Mouse (Mus musculus) brain, embryonic 14.5 days (tissue): ENCODE data around the gene Cdh16.
A peak's percentile ranks its signal among the peaks of the same experiment; 100 is the strongest.

Source experiments
- CTCF ChIP-seq: fragments of 200-500 bp; IDR thresholded peaks from 2 replicates; pipeline ENCODE4 v1.5.1; 2012; ENCODE audit warnings: inconsistent platforms, mild to moderate bottlenecking, moderate library complexity, borderline replicate concordance; ENCODE audit not compliant: insufficient read depth, insufficient read length; ENCODE audit errors: extremely low read depth
- POLR2A ChIP-seq: fragments of 200-500 bp; IDR thresholded peaks from 2 replicates; pipeline ENCODE4 v1.6.1; 2012; ENCODE audit warnings: mild to moderate bottlenecking, inconsistent platforms, borderline replicate concordance; ENCODE audit not compliant: poor library complexity, insufficient read depth, insufficient read length, severe bottlenecking; ENCODE audit errors: extremely low read depth

- TF ChIP-seq POLR2A: no peak
- peak; percentile 82 for TF ChIP-seq CTCF
Observed at GRCm38 (mm10) chr8:104570436-104571343, 53.5 kb downstream of the Cdh16 start.
